ENCODE assay signal across 9 mouse cellular contexts in the genomic region with DNA sequence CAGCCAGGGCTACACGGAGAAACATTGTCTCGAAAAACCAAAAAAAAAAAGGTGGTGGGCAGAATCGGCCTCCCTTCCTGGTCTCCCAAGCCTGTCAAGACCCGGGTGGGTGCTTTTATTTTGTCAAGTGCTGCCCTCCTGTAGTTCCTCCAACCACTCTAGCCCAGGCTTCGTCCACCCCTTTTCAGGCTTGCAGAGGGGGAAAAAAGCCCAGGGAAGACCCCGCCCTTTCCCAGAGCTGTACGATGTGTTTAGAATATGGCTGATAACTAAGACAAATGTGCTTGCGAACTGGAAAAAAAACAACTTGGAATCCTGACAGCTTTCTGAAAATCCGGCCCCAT. TPM values are rescaled to one million over a fixed set of nuclear protein-coding genes. Genes with fewer than 3 reads are reported as not detected.
A peak's percentile ranks its signal among the peaks of the same experiment; 100 is the strongest.
DNase-seq lines count a peak whose midpoint lies in the region; ATAC-seq and TF ChIP-seq lines count a peak whose summit lies in the region.
"Had no signal": no experiment of that assay in that cellular context is flagged by ENCODE, and none has a peak within 500 bp of the region (broad histone marks: within the 10 kb centered on the region; RNA-seq: fewer than 3 reads in every experiment).

No protein-coding gene starts in this region.

- peak overlapping the region; percentile 70 for H3K9ac ChIP-seq in liver, embryonic 12.5 days

- peak overlapping the region; percentile 91 for H3K27ac ChIP-seq in heart, embryonic 10.5 days
- H3K27ac ChIP-seq in forebrain, embryonic 10.5 days, result peak overlapping the region; percentile 89
- H3K27ac ChIP-seq in liver, embryonic 12.5 days, result peak overlapping the region; percentile 87

- H3K79me3 ChIP-seq in C2C12 (ENCODE audit: low read depth), result no peaks in the 10 kb centered on the region

- TF ChIP-seq CTCF in C2C12 (IDR thresholded peaks at IDR 0.05; ENCODE audit: control insufficient read depth, insufficient read depth, insufficient read length), result no peak

- H3K4me3 ChIP-seq in heart, embryonic 10.5 days, result peak overlapping the region; percentile 49
- H3K4me3 ChIP-seq in C2C12 (ENCODE audit: insufficient read depth, poor library complexity, severe bottlenecking), result no peak overlapping the region
- peak overlapping the region; percentile 47 for H3K4me3 ChIP-seq in forebrain, embryonic 10.5 days
- peak overlapping the region; percentile 55 for H3K4me3 ChIP-seq in liver, embryonic 12.5 days

- peak overlapping the region; percentile 71 for H3K4me2 ChIP-seq in liver, embryonic 12.5 days

- H3ac ChIP-seq in C2C12 (ENCODE audit: control insufficient read depth, insufficient read length, low read depth), result peak overlapping the region; percentile 57

- H3K36me3 ChIP-seq in heart, embryonic 10.5 days, result no peaks in the 10 kb centered on the region
- H3K36me3 ChIP-seq in C2C12 (ENCODE audit: control insufficient read depth, insufficient read depth), result no peaks in the 10 kb centered on the region
- H3K36me3 ChIP-seq in forebrain, embryonic 10.5 days (replicated peaks), result no peaks in the 10 kb centered on the region
- H3K36me3 ChIP-seq in liver, embryonic 12.5 days, result no peaks in the 10 kb centered on the region

- no peaks in the 10 kb centered on the region for H3K79me2 ChIP-seq in C2C12 (ENCODE audit: control insufficient read depth, insufficient read depth)

- DNase-seq in heart, embryonic 10.5 days (ENCODE audit: low spot score), result peak; percentile 75
- DNase-seq in heart, postnatal 4 days, result no peak
- no peak for DNase-seq in forebrain, embryonic 10.5 days (ENCODE audit: extremely low spot score, low spot score)
- DNase-seq in frontal cortex, postnatal 25 days (ENCODE audit: low spot score in 2 of 2), result no peak
- DNase-seq in adrenal gland, adult 2 months, result no peak
- DNase-seq in urinary bladder, postnatal 36 days (ENCODE audit: low spot score in 2 of 2), result no peak

- H3K9me3 ChIP-seq in heart, embryonic 10.5 days, result no peaks in the 10 kb centered on the region
- no peaks in the 10 kb centered on the region for H3K9me3 ChIP-seq in forebrain, embryonic 10.5 days
- no peaks in the 10 kb centered on the region for H3K9me3 ChIP-seq in liver, embryonic 12.5 days (replicated peaks)

- 0 out of 2 replicates have a peak, but pooled peaks cover 4% of the 10 kb centered on the region for H3K4me1 ChIP-seq in heart, embryonic 10.5 days
- H3K4me1 ChIP-seq in forebrain, embryonic 10.5 days, result peaks cover 16% of the 10 kb centered on the region
- peaks cover 12% of the 10 kb centered on the region for H3K4me1 ChIP-seq in liver, embryonic 12.5 days

- H3K27me3 ChIP-seq in heart, embryonic 10.5 days (ENCODE audit: insufficient read depth, poor library complexity, severe bottlenecking), result peaks cover 7% of the 10 kb centered on the region; the same call in 1 of the 2 replicates
- no peaks in the 10 kb centered on the region for H3K27me3 ChIP-seq in C2C12 (ENCODE audit: control insufficient read depth, insufficient read depth, insufficient read length)
- H3K27me3 ChIP-seq in forebrain, embryonic 10.5 days (ENCODE audit: poor library complexity, severe bottlenecking), result no peaks in the 10 kb centered on the region; the same call in 1 of the 2 replicates
- 0 out of 2 replicates have a peak, but pooled peaks cover 5% of the 10 kb centered on the region for H3K27me3 ChIP-seq in liver, embryonic 12.5 days (replicated peaks)

- 42% methylated on average over 9 of the region's 9 CpGs for WGBS in heart, embryonic 10.5 days
- WGBS in forebrain, embryonic 10.5 days, result 44% methylated on average over 9 of the region's 9 CpGs
- 17% methylated on average over 9 of the region's 9 CpGs for WGBS in liver, embryonic 12.5 days (ENCODE audit: insufficient replicate concordance)

- peak; percentile 8 for ATAC-seq in liver, embryonic 12.5 days

TF ChIP-seq in C2C12, 6 proteins besides CTCF, POLR2A, EP300 and RAD21:
- TF ChIP-seq USF1 (IDR thresholded peaks at IDR 0.05; ENCODE audit: low read depth), result no peak
- no peak for TF ChIP-seq CEBPB (IDR thresholded peaks at IDR 0.05; ENCODE audit: low read depth)
- no peak for TF ChIP-seq MYOG (IDR thresholded peaks at IDR 0.05; ENCODE audit: control insufficient read depth, extremely low read depth, insufficient read length)
- TF ChIP-seq FOSL1 (IDR thresholded peaks at IDR 0.05; ENCODE audit: insufficient read depth, low read length, poor library complexity, severe bottlenecking), result no peak
- no peak for TF ChIP-seq MYOD1 (IDR thresholded peaks at IDR 0.05; ENCODE audit: control insufficient read depth, insufficient read length, low read depth)
- no peak for TF ChIP-seq MAX (IDR thresholded peaks at IDR 0.05)

RNA-seq across cellular contexts. Expression of gene Nlgn3, which starts 33.0 kb away (rescaled TPM):
- 2.2 and 2.4 TPM in 2 replicates for polyA plus RNA-seq in heart, embryonic 10.5 days (2016; fragmentation: Nextera tagmentation; extraction: Ambion mirVana)
- total RNA-seq in heart, postnatal 4 days (2021), result 1 to 10 TPM; 1.6 to 2.7 TPM
- not detected for polyA plus RNA-seq in C2C12 (2012; fragmentation: generic; extraction: Trizol)
- polyA plus RNA-seq in forebrain, embryonic 10.5 days (2016; fragmentation: Nextera tagmentation; extraction: Ambion mirVana), result 9.6 and 11.1 TPM in 2 replicates
- 0.08 and 0.20 TPM in 2 replicates for polyA plus RNA-seq in liver, embryonic 12.5 days (2016; fragmentation: Nextera tagmentation; extraction: Ambion mirVana)
- total RNA-seq in adrenal gland, adult 2 months (2021), result 10 to 100 TPM in 1 of 2 experiments, 1 to 10 TPM in 1; 5.2 to 28.2 TPM
- polyA plus RNA-seq in adrenal gland, adult 2 months (2012; rRNA removed), result 2.8 and 3.9 TPM in 2 replicates

RNA-seq across cellular contexts. Expression of gene Gjb1, which starts 44.2 kb away (rescaled TPM):
- 0.43 and 6.9 TPM in 2 replicates for polyA plus RNA-seq in heart, embryonic 10.5 days (2016; fragmentation: Nextera tagmentation; extraction: Ambion mirVana)
- not detected for total RNA-seq in heart, postnatal 4 days (2021)
- not detected for polyA plus RNA-seq in C2C12 (2012; fragmentation: generic; extraction: Trizol)
- not detected in 2 replicates for polyA plus RNA-seq in forebrain, embryonic 10.5 days (2016; fragmentation: Nextera tagmentation; extraction: Ambion mirVana)
- polyA plus RNA-seq in liver, embryonic 12.5 days (2016; fragmentation: Nextera tagmentation; extraction: Ambion mirVana), result 39.3 and 40.7 TPM in 2 replicates
- total RNA-seq in adrenal gland, adult 2 months (2021), result 1 to 10 TPM in 1 of 2 experiments, not detected in 1; 2.7 TPM
- polyA plus RNA-seq in adrenal gland, adult 2 months (2012; rRNA removed), result 0.11 and 0.84 TPM in 2 replicates
- polyA plus RNA-seq: CD4-positive, CD25-positive, alpha-beta regulatory T cell, adult 4 months had no signal

RNA-seq across cellular contexts. Expression of gene Med12, which starts 58.2 kb away (rescaled TPM):
- 29.4 and 29.7 TPM in 2 replicates for polyA plus RNA-seq in heart, embryonic 10.5 days (2016; fragmentation: Nextera tagmentation; extraction: Ambion mirVana)
- 10 to 100 TPM; 27.3 to 28.0 TPM for total RNA-seq in heart, postnatal 4 days (2021)
- polyA plus RNA-seq in C2C12 (2012; fragmentation: generic; extraction: Trizol), result 22.7 TPM
- 33.8 and 38.6 TPM in 2 replicates for polyA plus RNA-seq in forebrain, embryonic 10.5 days (2016; fragmentation: Nextera tagmentation; extraction: Ambion mirVana)
- polyA plus RNA-seq in liver, embryonic 12.5 days (2016; fragmentation: Nextera tagmentation; extraction: Ambion mirVana), result 24.8 and 28.5 TPM in 2 replicates
- 10 to 100 TPM; 30.2 to 36.4 TPM for total RNA-seq in adrenal gland, adult 2 months (2021)
- 132 and 157 TPM in 2 replicates for polyA plus RNA-seq in adrenal gland, adult 2 months (2012; rRNA removed)
